Mouse (Mus musculus): Measurements from ENCODE around the gene Fcgr3. TPM values are rescaled to one million over a fixed set of nuclear protein-coding genes. Genes with fewer than 3 reads are reported as not detected.

Fcgr3 gene
- polyA plus RNA-seq, 1 experiment from 2014 or later, result 4.1 TPM

DNA sequence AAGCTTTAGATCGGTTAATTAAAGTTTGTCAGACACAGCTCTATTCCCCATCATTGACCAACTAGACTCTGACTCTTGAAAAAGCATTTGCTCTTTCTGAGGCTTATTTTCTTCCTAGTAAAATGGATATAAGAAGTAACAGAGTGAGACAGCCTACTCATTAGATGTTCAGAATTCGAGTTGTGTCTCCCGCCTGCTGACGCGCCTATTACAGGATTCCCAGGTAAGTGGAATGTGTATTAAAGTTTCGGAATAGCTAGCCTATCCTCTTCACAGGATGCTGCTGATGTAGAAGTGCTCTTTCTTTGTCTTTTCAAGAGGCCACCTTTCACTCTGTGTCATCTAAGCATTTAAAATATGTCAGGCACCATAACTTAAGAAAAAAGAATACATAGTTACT, 25.6 kb downstream of the Fcgr3 start:
- Histone ChIP-seq H3K4me3 (no peak overlapping the region), H3K27ac (no peak overlapping the region), H3K27me3 (ENCODE audit: insufficient read depth, poor library complexity, severe bottlenecking) (peaks cover 9% of the 10 kb centered on the region), H3K4me1 (no peaks in the 10 kb centered on the region; the same call in 1 of the 2 replicates), H3K36me3 (no peaks in the 10 kb centered on the region), H3K9me3 (no peaks in the 10 kb centered on the region)
- WGBS, result 67% methylated on average over 6 of the region's 6 CpGs
- no peak for DNase-seq (ENCODE audit: low spot score)

DNA sequence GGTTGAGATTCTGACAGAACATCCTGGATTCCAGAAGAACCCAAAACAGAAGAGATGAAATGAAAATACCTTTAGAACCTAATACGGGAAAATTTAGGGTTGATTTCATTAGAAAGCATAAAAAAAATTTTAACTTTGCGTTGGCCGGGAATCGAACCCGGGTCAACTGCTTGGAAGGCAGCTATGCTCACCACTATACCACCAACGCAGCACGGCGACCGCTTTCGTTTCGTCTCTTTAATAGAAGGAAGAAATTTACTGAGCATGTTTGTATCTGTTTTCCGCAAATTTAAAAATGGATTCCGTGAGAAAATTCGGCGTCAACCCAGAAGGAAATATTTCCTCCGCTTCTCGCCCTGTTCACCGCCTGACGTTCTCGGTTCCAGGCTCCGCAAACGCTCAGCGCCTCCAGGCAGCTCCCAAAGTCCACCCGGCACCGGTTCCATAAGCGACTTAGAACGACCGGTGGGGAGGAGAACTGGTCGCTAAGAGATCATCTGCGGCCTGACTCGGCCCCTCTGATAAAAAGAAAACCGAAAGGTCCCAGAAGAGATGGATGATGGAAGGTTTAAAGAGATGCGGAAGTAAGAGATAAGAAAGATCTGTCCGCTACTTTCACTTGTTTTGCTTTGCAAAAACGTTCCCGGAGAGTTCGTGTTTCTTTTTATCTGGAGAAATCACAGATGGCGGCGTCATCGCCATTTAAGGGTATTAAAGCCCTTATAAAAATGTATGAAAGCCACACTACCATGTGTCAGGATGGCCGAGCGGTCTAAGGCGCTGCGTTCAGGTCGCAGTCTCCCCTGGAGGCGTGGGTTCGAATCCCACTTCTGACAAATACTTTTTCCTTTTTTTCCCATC, 26.6 kb downstream of the Fcgr3 start:
- Histone ChIP-seq H3K27ac (peak overlapping the region; percentile 86), H3K4me1 (peaks cover under 1% of the 10 kb centered on the region), H3K9me3 (no peaks in the 10 kb centered on the region), H3K36me3 (no peaks in the 10 kb centered on the region), H3K27me3 (ENCODE audit: insufficient read depth, poor library complexity, severe bottlenecking) (peaks cover 12% of the 10 kb centered on the region), H3K4me3 (peak overlapping the region; percentile 90)
- peak; percentile 93 for DNase-seq (ENCODE audit: low spot score)
- WGBS, result under 1% methylated on average over 47 of the region's 47 CpGs

DNA sequence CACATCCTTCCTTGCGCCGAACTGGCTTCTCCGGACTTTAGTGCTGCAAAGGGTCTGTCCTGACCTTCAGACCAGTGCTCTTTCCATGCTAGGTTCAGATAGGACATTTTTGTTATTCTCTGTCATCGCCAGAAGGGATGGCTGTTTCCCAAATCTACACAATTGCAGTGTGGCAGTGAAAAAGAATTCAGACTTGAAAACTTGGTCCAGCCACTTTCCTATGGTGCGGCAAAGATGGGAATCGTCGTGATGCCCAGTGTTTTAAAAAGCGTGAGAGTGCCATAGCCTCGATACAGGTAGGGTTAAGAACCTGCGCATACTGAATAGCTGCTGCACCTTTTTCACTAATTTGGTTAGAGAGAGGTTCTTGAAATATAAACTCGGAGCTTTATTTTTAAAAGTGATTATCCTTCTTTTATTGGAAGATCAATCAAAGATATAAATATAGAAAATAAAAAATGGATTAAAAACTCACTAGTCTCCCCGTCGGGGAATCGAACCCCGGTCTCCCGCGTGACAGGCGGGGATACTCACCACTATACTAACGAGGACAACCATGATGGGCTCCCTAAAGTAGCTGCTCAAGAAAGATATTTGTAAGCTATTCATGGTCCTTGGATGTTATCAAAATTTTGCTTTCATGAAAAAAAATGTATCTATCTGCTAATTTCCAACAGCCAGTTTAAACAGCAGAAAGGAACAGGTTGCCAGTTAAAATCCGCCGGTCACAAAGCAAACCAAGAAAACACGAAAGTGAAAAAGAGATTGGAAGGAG, 28.0 kb downstream of the Fcgr3 start:
- 4% methylated on average over 22 of the region's 22 CpGs for WGBS
- no peak for DNase-seq (ENCODE audit: low spot score)
- H3K27ac ChIP-seq, result no peak overlapping the region
- peaks cover 6% of the 10 kb centered on the region for H3K4me1 ChIP-seq
- no peaks in the 10 kb centered on the region for H3K36me3 ChIP-seq
- peak overlapping the region; percentile 90 for H3K4me3 ChIP-seq
- no peaks in the 10 kb centered on the region for H3K9me3 ChIP-seq
- H3K27me3 ChIP-seq (ENCODE audit: insufficient read depth, poor library complexity, severe bottlenecking), result peaks cover 26% of the 10 kb centered on the region

DNA sequence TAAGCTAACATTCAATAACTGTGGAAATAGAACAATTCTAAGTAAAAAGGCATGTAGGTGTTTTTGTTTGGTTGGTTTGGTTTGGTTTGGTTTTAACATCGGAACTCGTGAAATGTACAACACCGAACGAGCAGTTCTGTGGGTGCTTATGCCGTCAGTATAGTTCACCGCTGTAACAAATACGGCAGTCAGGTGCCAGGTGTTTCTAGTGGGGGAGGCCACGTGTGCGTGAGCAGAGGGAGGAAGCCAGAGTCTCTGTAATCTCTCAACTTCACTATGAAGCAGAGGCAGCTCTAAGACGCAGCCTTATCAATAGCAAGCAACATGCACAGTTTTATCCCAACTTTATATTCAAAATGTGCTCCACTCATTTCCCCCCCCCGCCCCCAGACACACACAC, 29.1 kb downstream of the Fcgr3 start:
- Histone ChIP-seq H3K9me3 (no peaks in the 10 kb centered on the region), H3K27ac (no peak overlapping the region), H3K36me3 (no peaks in the 10 kb centered on the region), H3K4me1 (peaks cover 6% of the 10 kb centered on the region), H3K4me3 (no peak overlapping the region), H3K27me3 (ENCODE audit: insufficient read depth, poor library complexity, severe bottlenecking) (peaks cover 37% of the 10 kb centered on the region)
- no peak for DNase-seq (ENCODE audit: low spot score)
- WGBS, result 55% methylated on average over 11 of the region's 11 CpGs

DNA sequence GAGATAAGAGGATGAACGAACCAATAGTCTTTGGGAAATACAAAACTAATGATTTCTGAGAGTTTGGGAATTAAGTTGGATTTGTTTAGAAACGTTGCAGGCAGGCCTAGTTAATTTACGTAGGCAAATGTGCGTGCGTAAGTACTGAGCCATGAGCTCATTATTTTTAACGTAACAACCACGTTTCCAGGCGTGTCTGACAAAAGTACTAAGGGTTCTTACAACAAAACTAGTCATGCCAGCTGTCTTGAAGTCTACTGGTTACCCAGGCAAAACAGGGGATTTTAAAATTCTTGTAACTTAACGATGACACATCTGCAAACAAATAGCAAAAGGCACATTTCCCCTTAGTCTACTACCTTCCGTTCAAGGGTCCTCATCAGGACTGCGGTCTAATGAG, 30.5 kb downstream of the Fcgr3 start:
- Histone ChIP-seq H3K36me3 (no peaks in the 10 kb centered on the region), H3K9me3 (no peaks in the 10 kb centered on the region), H3K27ac (no peak overlapping the region), H3K4me1 (peaks cover 6% of the 10 kb centered on the region), H3K4me3 (peak overlapping the region; percentile 72), H3K27me3 (ENCODE audit: insufficient read depth, poor library complexity, severe bottlenecking) (peaks cover 49% of the 10 kb centered on the region)
- 10% methylated on average over 11 of the region's 11 CpGs for WGBS
- DNase-seq (ENCODE audit: low spot score), result no peak

DNA sequence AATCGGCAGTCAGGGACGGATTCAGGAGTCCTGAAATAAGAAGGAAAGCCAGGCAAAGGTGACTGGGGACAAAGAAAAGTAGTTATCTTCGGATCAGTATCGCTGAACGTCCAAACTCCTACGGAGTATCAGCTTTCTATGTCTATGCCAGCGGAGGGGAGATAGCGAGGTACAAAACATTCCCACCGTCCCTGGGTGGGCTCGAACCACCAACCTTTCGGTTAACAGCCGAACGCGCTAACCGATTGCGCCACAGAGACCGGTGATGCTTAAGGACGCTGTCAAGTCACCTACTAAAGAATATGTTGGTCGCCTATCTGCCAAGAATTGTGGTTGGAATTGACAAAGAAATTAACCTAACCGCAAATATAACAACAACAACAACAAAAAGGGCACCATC, 31.0 kb downstream of the Fcgr3 start:
- H3K4me1 ChIP-seq, result peaks cover 6% of the 10 kb centered on the region
- no peaks in the 10 kb centered on the region for H3K9me3 ChIP-seq
- H3K4me3 ChIP-seq, result peak overlapping the region; percentile 72
- DNase-seq (ENCODE audit: low spot score), result peak; percentile 91
- H3K27me3 ChIP-seq (ENCODE audit: insufficient read depth, poor library complexity, severe bottlenecking), result peaks cover 49% of the 10 kb centered on the region
- no peak overlapping the region for H3K27ac ChIP-seq
- no peaks in the 10 kb centered on the region for H3K36me3 ChIP-seq
- WGBS, result under 1% methylated on average over 20 of the region's 20 CpGs

DNA sequence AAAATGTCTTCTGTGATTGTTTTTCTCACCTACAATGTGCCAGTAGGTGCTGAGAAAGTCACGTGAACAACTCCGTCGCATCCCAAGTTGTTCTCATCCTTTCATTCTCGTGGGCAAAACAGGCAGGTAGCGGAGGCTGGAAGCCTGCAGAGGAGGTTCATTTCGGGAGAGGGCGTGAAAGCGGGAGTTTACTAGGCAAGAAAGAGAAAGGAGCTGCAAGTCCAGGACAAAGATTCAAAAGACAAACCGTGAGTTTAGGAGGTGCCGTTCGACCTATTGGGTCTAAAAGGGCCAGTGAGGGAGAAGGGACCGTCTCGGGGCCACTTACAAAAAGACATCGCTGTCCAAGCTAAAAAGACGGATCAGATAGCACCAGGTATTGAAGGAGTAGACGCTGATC, 31.5 kb downstream of the Fcgr3 start:
- H3K27me3 ChIP-seq (ENCODE audit: insufficient read depth, poor library complexity, severe bottlenecking), result peaks cover 49% of the 10 kb centered on the region
- H3K4me3 ChIP-seq, result peak overlapping the region; percentile 72
- H3K9me3 ChIP-seq, result no peaks in the 10 kb centered on the region
- 1% methylated on average over 16 of the region's 16 CpGs for WGBS
- no peak overlapping the region for H3K27ac ChIP-seq
- no peak for DNase-seq (ENCODE audit: low spot score)
- H3K4me1 ChIP-seq, result peaks cover 6% of the 10 kb centered on the region
- H3K36me3 ChIP-seq, result no peaks in the 10 kb centered on the region

DNA sequence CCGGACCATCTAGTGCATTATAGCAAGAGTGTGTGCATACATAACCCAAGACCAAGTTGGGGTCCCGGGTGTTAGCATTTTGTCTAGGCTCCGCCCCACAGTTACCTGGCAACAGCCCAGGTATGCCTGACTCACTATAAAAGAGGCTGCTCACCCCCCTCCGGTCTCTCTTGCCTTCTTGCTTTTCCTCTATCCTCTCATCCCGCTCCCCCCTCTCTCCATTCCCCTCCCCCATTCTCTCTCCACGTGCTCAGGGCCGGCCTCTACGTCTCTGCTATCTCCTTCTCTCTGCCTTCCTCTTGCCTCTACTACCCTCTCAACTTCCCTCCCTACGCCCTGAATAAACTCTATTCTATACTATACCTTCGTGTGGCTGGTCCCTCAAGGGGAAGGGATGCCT, 32.0 kb downstream of the Fcgr3 start:
- Histone ChIP-seq H3K27ac (no peak overlapping the region), H3K9me3 (no peaks in the 10 kb centered on the region), H3K36me3 (no peaks in the 10 kb centered on the region), H3K4me1 (peaks cover 6% of the 10 kb centered on the region), H3K4me3 (peak overlapping the region; percentile 72), H3K27me3 (ENCODE audit: insufficient read depth, poor library complexity, severe bottlenecking) (peaks cover 49% of the 10 kb centered on the region)
- WGBS, result 6% methylated on average over 10 of the region's 10 CpGs
- DNase-seq (ENCODE audit: low spot score), result no peak

DNA sequence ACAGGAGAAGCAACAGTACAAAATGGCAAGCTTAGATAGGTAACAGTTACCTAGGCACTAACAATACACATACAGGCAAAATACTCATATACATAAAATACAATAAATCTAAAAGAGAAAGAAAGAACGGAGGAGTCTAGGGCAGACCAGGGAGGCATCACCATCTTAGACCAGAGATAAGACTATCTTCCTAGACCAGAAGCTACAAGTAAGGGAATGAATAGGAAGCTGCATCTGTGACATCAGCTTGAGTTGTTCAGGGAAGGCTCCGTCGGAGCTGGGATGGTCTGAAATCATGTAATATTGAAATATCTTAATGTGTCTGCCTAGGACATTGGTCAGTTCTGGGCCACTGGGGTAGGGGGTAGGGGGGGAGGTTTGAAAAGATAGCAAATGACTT, 33.0 kb downstream of the Fcgr3 start:
- Histone ChIP-seq H3K4me1 (peaks cover 6% of the 10 kb centered on the region), H3K9me3 (no peaks in the 10 kb centered on the region), H3K36me3 (no peaks in the 10 kb centered on the region), H3K27ac (no peak overlapping the region), H3K27me3 (ENCODE audit: insufficient read depth, poor library complexity, severe bottlenecking) (peaks cover 49% of the 10 kb centered on the region), H3K4me3 (no peak overlapping the region)
- no peak for DNase-seq (ENCODE audit: low spot score)
- 81% methylated on average over 3 of the region's 3 CpGs for WGBS

DNA sequence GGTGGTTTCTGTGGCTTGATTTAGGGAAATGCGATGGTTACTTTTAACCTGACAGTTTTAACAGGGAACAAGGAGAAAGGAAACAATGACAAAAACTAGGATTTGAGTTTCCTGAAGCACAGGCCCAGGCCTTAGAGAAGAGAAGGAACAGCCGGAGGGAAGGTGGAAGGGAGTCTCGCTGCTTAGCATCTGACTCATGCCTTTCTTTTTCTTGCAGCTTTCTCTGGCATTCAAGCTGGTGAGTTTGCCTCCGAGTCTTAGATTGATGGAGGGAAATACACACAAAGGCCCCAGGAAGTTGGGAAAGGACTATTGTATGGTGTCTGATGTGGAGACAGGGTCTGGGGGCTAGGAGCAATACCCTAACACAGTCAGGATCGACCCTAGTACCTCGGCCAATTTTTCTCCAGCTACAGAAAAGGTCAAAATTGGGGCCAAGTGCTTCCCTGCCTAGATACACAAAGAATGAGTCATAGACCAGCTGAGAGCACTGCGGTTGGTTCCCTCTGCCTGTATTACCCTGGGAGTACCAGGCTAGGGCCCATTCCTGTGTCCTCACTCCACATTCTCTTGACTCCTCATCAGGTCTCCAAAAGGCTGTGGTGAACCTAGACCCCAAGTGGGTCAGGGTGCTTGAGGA, 45.3 kb downstream of the Fcgr3 start:
- H3K4me3 ChIP-seq, result no peak overlapping the region
- no peaks in the 10 kb centered on the region; the same call in 1 of the 2 replicates for H3K27me3 ChIP-seq (ENCODE audit: insufficient read depth, poor library complexity, severe bottlenecking)
- no peaks in the 10 kb centered on the region for H3K36me3 ChIP-seq
- H3K9me3 ChIP-seq, result no peaks in the 10 kb centered on the region
- no peak for DNase-seq (ENCODE audit: low spot score)
- H3K4me1 ChIP-seq, result no peaks in the 10 kb centered on the region
- 76% methylated on average over 7 of the region's 7 CpGs for WGBS
- H3K27ac ChIP-seq, result no peak overlapping the region

DNA sequence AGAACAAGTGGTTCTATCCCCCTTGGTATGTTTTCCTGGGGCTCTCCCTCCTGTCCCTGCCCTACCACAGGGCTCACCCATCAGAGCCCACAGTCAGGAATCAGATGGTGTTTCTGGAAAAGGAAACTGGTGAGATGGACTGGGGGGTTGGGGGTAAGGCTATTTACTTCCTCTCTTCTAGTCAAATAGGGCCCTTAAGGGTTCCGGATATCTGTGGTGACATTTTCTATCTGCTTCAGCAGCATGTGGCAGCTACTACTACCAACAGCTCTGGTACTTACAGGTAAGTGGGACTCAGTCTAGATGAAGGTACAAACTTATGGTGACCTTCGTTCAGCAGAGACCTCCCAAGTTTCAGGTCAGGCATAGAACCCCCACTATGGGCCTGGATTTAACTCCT, 46.0 kb downstream of the Fcgr3 start, which contains the start of gene Fcgr4:
Gene Fcgr4 (plus strand): TSS at position 184 of the 400 bp plus-strand sequence.
- Histone ChIP-seq H3K27ac (no peak within 1 kb of the TSS), H3K27me3 (ENCODE audit: insufficient read depth, poor library complexity, severe bottlenecking) (no peaks in the 10 kb centered on the region; the same call in 1 of the 2 replicates), H3K4me3 (no peak within 1 kb of the TSS), H3K36me3 (no peaks in the 10 kb centered on the region), H3K9me3 (no peaks in the 10 kb centered on the region), H3K4me1 (no peaks in the 10 kb centered on the region)
- DNase-seq (ENCODE audit: low spot score), result no peak
- 81% methylated on average over 2 of the region's 2 CpGs for WGBS

DNA sequence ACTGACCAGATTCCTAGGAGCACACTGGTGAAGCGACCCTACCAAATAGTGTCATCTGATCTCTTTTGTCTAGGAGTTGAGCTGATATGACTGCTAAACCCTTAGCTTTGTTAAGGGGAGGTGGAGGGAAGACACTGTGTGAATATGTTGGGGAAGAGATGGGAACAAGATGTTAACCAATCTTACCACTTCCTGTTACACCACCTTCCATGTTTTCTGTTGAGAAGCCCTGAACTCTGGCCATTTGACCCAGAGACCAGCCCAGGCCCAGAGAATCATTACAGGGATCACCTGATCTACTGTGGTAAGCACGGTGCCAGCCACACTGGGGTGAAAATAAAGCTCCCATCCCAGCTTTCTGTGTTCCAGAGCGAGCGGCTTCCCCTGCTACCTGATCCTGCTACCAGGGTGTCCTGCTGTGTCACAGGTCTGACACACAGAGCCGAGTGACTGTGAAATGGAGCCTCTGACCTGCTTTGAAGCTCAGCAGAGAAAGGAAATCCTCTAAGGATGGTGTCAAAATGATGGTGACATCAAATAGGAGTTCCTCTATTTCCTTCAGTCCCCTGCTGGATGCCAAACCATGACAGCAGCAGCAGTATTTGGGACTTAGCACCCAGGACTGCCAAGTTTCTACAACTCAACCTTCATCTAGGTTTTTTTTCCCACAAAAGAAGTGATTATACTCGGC, 47.1 kb downstream of the Fcgr3 start:
- no peak overlapping the region for H3K4me3 ChIP-seq
- H3K4me1 ChIP-seq, result no peaks in the 10 kb centered on the region
- no peaks in the 10 kb centered on the region; the same call in 1 of the 2 replicates for H3K27me3 ChIP-seq (ENCODE audit: insufficient read depth, poor library complexity, severe bottlenecking)
- H3K9me3 ChIP-seq, result no peaks in the 10 kb centered on the region
- H3K27ac ChIP-seq, result no peak overlapping the region
- WGBS, result 37% methylated on average over 6 of the region's 6 CpGs
- no peak for DNase-seq (ENCODE audit: low spot score)
- H3K36me3 ChIP-seq, result no peaks in the 10 kb centered on the region

Measured in heart, embryonic 10.5 days (tissue).